Mouse (Mus musculus) lung, postnatal 0 days (tissue): ENCODE data around the gene Susd3. TPM values are rescaled to one million over a fixed set of nuclear protein-coding genes. Genes with fewer than 3 reads are reported as not detected.
A peak's percentile ranks its signal among the peaks of the same experiment; 100 is the strongest.

Experiments used
- ATAC-seq: fragments of 200-750 bp; cut with Nextera tagmentation; 2 replicates; pipeline ENCODE4 v1.8.0; 2017; ENCODE audit warnings: moderate library complexity
- DNase-seq: peaks from one replicate; pipeline ENCODE4 v3.0.0-alpha.2; 2016; ENCODE audit warnings: low spot score
- H3K27ac ChIP-seq: fragments of 300-500 bp; sonication (generic); 2 replicates; pipeline ENCODE4 v1.5.1; 2014; ENCODE audit warnings: antibody characterized with exemption, mild to moderate bottlenecking, low read length, mixed read lengths
- H3K27me3 ChIP-seq: fragments of 300-500 bp; sonication (generic); replicated peaks from 2 replicates; pipeline ENCODE4 v1.6.1; 2014; ENCODE audit warnings: low read length, mixed read lengths; ENCODE audit not compliant: insufficient read depth
- H3K36me3 ChIP-seq: fragments of 300-500 bp; sonication (generic); 2 replicates; pipeline ENCODE4 v1.6.1; 2014; ENCODE audit warnings: low read length, mixed read lengths; ENCODE audit not compliant: insufficient read depth
- H3K4me1 ChIP-seq: fragments of 300-500 bp; sonication (generic); 2 replicates; pipeline ENCODE4 v1.6.1; 2014; ENCODE audit warnings: antibody characterized with exemption, low read depth, low read length, mixed read lengths; ENCODE audit not compliant: insufficient read depth
- H3K4me2 ChIP-seq: fragments of 300-500 bp; sonication (generic); replicated peaks from 2 replicates; pipeline ENCODE4 v1.6.1; 2014; ENCODE audit warnings: low read depth, mild to moderate bottlenecking, low read length, moderate library complexity, mixed read lengths
- H3K4me3 ChIP-seq: fragments of 300-500 bp; sonication (generic); 2 replicates; pipeline ENCODE4 v1.5.1; 2014; ENCODE audit warnings: low read depth, low read length
- H3K9ac ChIP-seq: fragments of 300-500 bp; sonication (generic); replicated peaks from 2 replicates; pipeline ENCODE4 v1.6.1; 2014; ENCODE audit warnings: low read depth, mild to moderate bottlenecking
- H3K9me3 ChIP-seq: fragments of 300-500 bp; sonication (generic); 2 replicates; pipeline ENCODE4 v1.6.1; 2016; ENCODE audit warnings: low read length, mixed read lengths
- CTCF ChIP-seq: IDR thresholded peaks from 2 replicates; pipeline ENCODE4 v1.5.1; 2016; ENCODE audit warnings: antibody characterized with exemption, mild to moderate bottlenecking
- EP300 ChIP-seq: IDR thresholded peaks from 2 replicates; pipeline ENCODE4 v1.6.1; 2016; ENCODE audit warnings: antibody characterized with exemption, mild to moderate bottlenecking, control low read depth
- WGBS: fragments of 180-500 bp; shearing (Covaris S2); extraction: QIAGEN DNeasy Blood & Tissue Kit; methylation state at CpG from one replicate; pipeline ENCODE4 v1.1.7; 2014; 5-methylcytosine and 5-hydroxymethylcytosine counted together
- polyA plus RNA-seq: library from polyadenylated mRNA; unstranded; fragments of >200 nt; fragmentation: Nextera tagmentation; extraction: Ambion mirVana; gene quantifications from 2 replicates; pipeline ENCODE4 v1.2.1, GENCODE M21; 2015

Gene Susd3
- polyA plus RNA-seq, 1 experiment from 2014 or later: 2.5 TPM

- no peaks in the 10 kb centered on the region for H3K27me3 ChIP-seq
- peak overlapping the region; percentile 83; the same call in 1 of the 2 replicates for H3K4me2 ChIP-seq
- 0 out of 2 replicates have a peak overlapping the region, but pooled peaks have one; percentile 89 for H3K27ac ChIP-seq
- H3K36me3 ChIP-seq: no peaks in the 10 kb centered on the region
- no peak overlapping the region for H3K4me3 ChIP-seq
- 76% methylated on average over 9 of the region's 9 CpGs for WGBS
- 0 out of 2 replicates have a peak, but pooled peaks cover 2% of the 10 kb centered on the region for H3K9me3 ChIP-seq
- H3K9ac ChIP-seq: no peak overlapping the region
- no peak for ATAC-seq
- peaks cover 15% of the 10 kb centered on the region; the same call in 1 of the 2 replicates for H3K4me1 ChIP-seq
- peak; percentile 27 for DNase-seq
- no peak for TF ChIP-seq EP300
- TF ChIP-seq CTCF: no peak
Observed at GRCm38 (mm10) chr13:49216808-49217561, 31.5 kb downstream of the Susd3 start.

GRCm38 (mm10) chr13:49216220-49216552 is 32.3 kb downstream of the Susd3 start:
- H3K9ac ChIP-seq: peak overlapping the region; percentile 83; the same call in 1 of the 2 replicates
- peaks cover 15% of the 10 kb centered on the region; the same call in 1 of the 2 replicates for H3K4me1 ChIP-seq
- peak overlapping the region; percentile 86 for H3K4me3 ChIP-seq
- TF ChIP-seq CTCF (no peak), EP300 (no peak)
- peak overlapping the region; percentile 89 for H3K27ac ChIP-seq
- H3K27me3 ChIP-seq: no peaks in the 10 kb centered on the region
- DNase-seq (no peak), ATAC-seq (peak; percentile 55)
- H3K36me3 ChIP-seq: no peaks in the 10 kb centered on the region
- H3K4me2 ChIP-seq: peak overlapping the region; percentile 83
- 5% methylated on average over 17 of the region's 17 CpGs for WGBS
- H3K9me3 ChIP-seq: 0 out of 2 replicates have a peak, but pooled peaks cover 2% of the 10 kb centered on the region

- WGBS: under 1% methylated on average over 74 of the region's 78 CpGs
- H3K27me3 ChIP-seq: no peaks in the 10 kb centered on the region
- no peaks in the 10 kb centered on the region for H3K9me3 ChIP-seq
- DNase-seq (peak; percentile 98), ATAC-seq (peak; percentile 96)
- H3K27ac ChIP-seq: peak within 1 kb of the TSS; percentile 89
- H3K9ac ChIP-seq: peak within 1 kb of the TSS; percentile 83
- H3K36me3 ChIP-seq: no peaks in the 10 kb centered on the region
- TF ChIP-seq EP300 (no peak), CTCF (no peak)
- peak within 1 kb of the TSS; percentile 83 for H3K4me2 ChIP-seq
- peaks cover 15% of the 10 kb centered on the region; the same call in 1 of the 2 replicates for H3K4me1 ChIP-seq
- H3K4me3 ChIP-seq: peak within 1 kb of the TSS; percentile 86
Observed at GRCm38 (mm10) chr13:49215504-49216219, 32.8 kb downstream of the Susd3 start, which contains the start of gene Card19. Card19 (minus strand) TSS chr13:49216037.

- no peak for DNase-seq
- H3K4me3 ChIP-seq: peak overlapping the region; percentile 86
- H3K4me2 ChIP-seq: peak overlapping the region; percentile 83
- no peak for ATAC-seq
- H3K4me1 ChIP-seq: peaks cover 15% of the 10 kb centered on the region; the same call in 1 of the 2 replicates
- peak overlapping the region; percentile 89 for H3K27ac ChIP-seq
- 8% methylated on average over 5 of the region's 5 CpGs for whole genome bisulfite sequencing
- H3K36me3 ChIP-seq: no peaks in the 10 kb centered on the region
- no peaks in the 10 kb centered on the region for H3K27me3 ChIP-seq
- H3K9ac ChIP-seq: peak overlapping the region; percentile 83
- TF ChIP-seq CTCF: no peak
- no peak for TF ChIP-seq EP300
- H3K9me3 ChIP-seq: no peaks in the 10 kb centered on the region
Observed at GRCm38 (mm10) chr13:49215128-49215503, 33.4 kb downstream of the Susd3 start.

GRCm38 (mm10) chr13:49214454-49214853 is 34.1 kb downstream of the Susd3 start:
- DNase-seq (no peak), ATAC-seq (no peak)
- Histone ChIP-seq H3K4me2 (peak overlapping the region; percentile 83; the same call in 1 of the 2 replicates), H3K27ac (no peak overlapping the region), H3K36me3 (no peaks in the 10 kb centered on the region), H3K4me1 (peaks cover 15% of the 10 kb centered on the region; the same call in 1 of the 2 replicates), H3K9me3 (no peaks in the 10 kb centered on the region), H3K27me3 (no peaks in the 10 kb centered on the region), H3K9ac (no peak overlapping the region; the same call in 1 of the 2 replicates), H3K4me3 (no peak overlapping the region)
- WGBS: 64% methylated on average over 3 of the region's 3 CpGs
- TF ChIP-seq EP300: no peak
- no peak for TF ChIP-seq CTCF

GRCm38 (mm10) chr13:49213531-49213932 is 35.0 kb downstream of the Susd3 start:
- no peaks in the 10 kb centered on the region for H3K27me3 ChIP-seq
- no peak overlapping the region for H3K4me2 ChIP-seq
- H3K9ac ChIP-seq: no peak overlapping the region
- 45% methylated on average over 4 of the region's 4 CpGs for WGBS
- no peaks in the 10 kb centered on the region for H3K36me3 ChIP-seq
- TF ChIP-seq EP300: no peak
- no peak for TF ChIP-seq CTCF
- H3K4me1 ChIP-seq: peaks cover 15% of the 10 kb centered on the region; the same call in 1 of the 2 replicates
- DNase-seq (peak; percentile 69), ATAC-seq (peak; percentile 34)
- no peak overlapping the region for H3K4me3 ChIP-seq
- no peaks in the 10 kb centered on the region for H3K9me3 ChIP-seq
- peak overlapping the region; percentile 68 for H3K27ac ChIP-seq
